Mouse (Mus musculus): ENCODE data around the gene Col6a5.

Gene Col6a5

GRCm38 (mm10) chr9:105820711-105821110 is 139.7 kb downstream of the Col6a5 start:
- DNase-seq (ENCODE audit: low spot score), result no peak

- no peak for DNase-seq (ENCODE audit: low spot score)
Measured at GRCm38 (mm10) chr9:105819155-105819709, 141.2 kb downstream of the Col6a5 start.

GRCm38 (mm10) chr9:105814436-105814835 is 146.0 kb downstream of the Col6a5 start:
- DNase-seq (ENCODE audit: low spot score), result no peak

- no peak for DNase-seq (ENCODE audit: low spot score)
Measured at GRCm38 (mm10) chr9:105811458-105811857, 149.0 kb downstream of the Col6a5 start.

- DNase-seq (ENCODE audit: low spot score), result no peak
Measured at GRCm38 (mm10) chr9:105808920-105809505, 151.4 kb downstream of the Col6a5 start.

Measured in spleen, adult 12 weeks (tissue).